Mouse (Mus musculus): Measurements from ENCODE around the gene Plekhh2.

GRCm38 (mm10) chr17:84647630-84648029, 135.9 kb downstream of the Plekhh2 start:
- TF ChIP-seq CTCF (IDR thresholded peaks at IDR 0.05; ENCODE audit: low read depth, low read length) (no peak), POLR2A (IDR thresholded peaks at IDR 0.05; ENCODE audit: extremely low read depth, insufficient read depth, low read length) (no peak)

All from liver, adult 2 months (tissue).